In the genomic region with DNA sequence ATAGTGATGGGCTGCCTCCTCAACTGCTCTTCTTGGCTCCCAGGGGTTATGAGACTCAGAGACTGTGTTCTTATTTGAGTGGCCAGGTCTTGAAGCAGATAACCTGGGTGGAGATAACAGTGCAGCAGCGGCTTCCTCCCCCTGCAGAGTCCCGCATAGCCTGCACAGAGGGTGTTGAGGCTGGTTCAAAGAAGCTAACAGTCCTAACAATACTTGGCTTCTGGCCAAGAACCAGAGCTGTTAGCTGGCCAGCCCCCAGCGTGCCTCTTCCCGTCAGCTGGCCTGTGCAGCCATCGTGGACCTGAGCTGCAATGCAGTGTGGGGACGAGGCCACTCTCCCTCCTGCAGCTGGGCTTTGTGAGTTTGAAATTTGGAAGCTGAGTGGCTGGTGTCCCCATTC, we compare ENCODE assay signal across 7 mouse cellular contexts. TPM values are rescaled to one million over a fixed set of nuclear protein-coding genes. Genes with fewer than 3 reads are reported as not detected.
DNase-seq lines count a peak whose midpoint lies in the region; ATAC-seq lines count a peak whose summit lies in the region.

No protein-coding gene starts in this region.

- ATAC-seq in intestine, embryonic 16.5 days, result peak; percentile 85

- WGBS in intestine, embryonic 16.5 days, result 0% methylated on average over 6 of the region's 6 CpGs

- H3K9me3 ChIP-seq in intestine, embryonic 16.5 days (ENCODE audit: control insufficient read depth, low read length), result no peaks in the 10 kb centered on the region

- H3K27ac ChIP-seq in intestine, embryonic 16.5 days (ENCODE audit: low read length), result peak overlapping the region; percentile 68

- DNase-seq in right cerebral cortex, postnatal 10 days (ENCODE audit: low spot score in 2 of 2), result peak; percentile 66 to 67
- no peak for DNase-seq in right cerebral cortex, postnatal 4 days
- peak; percentile 44 for DNase-seq in gastrocnemius, postnatal 25 days
- peak; percentile 87 for DNase-seq in lung, postnatal 10 days
- DNase-seq in thymus, postnatal 36 days, result no peak
- DNase-seq in cerebellum, adult 11-12 months, result no peak

- peaks cover 28% of the 10 kb centered on the region for H3K4me1 ChIP-seq in intestine, embryonic 16.5 days (ENCODE audit: control insufficient read depth, insufficient read depth, low read length)

- no peaks in the 10 kb centered on the region for H3K36me3 ChIP-seq in intestine, embryonic 16.5 days (ENCODE audit: control insufficient read depth, insufficient read depth, low read length)

- H3K4me2 ChIP-seq in intestine, embryonic 16.5 days (ENCODE audit: low read depth, low read length), result no peak overlapping the region

- no peak overlapping the region for H3K4me3 ChIP-seq in intestine, embryonic 16.5 days (ENCODE audit: low read length)

- no peaks in the 10 kb centered on the region for H3K27me3 ChIP-seq in intestine, embryonic 16.5 days (replicated peaks; ENCODE audit: control insufficient read depth, insufficient read depth, low read length)

- no peak overlapping the region; the same call in 1 of the 2 replicates for H3K9ac ChIP-seq in intestine, embryonic 16.5 days (ENCODE audit: low read depth, low read length)

RNA-seq across cellular contexts. Expression of a gene that starts 18.6 kb away (rescaled TPM):
- total RNA-seq in gastrocnemius, postnatal 25 days (2021), result 1 to 10 TPM; 8.2 to 8.7 TPM
- 1.7 and 2.1 TPM in 2 replicates for polyA plus RNA-seq in intestine, embryonic 16.5 days (2015; fragmentation: Nextera tagmentation; extraction: Ambion mirVana)

RNA-seq across cellular contexts. Expression of a gene that starts 25.8 kb away (rescaled TPM):
- 10 to 100 TPM in 1 of 2 experiments, 1 to 10 TPM in 1; 4.8 to 14.4 TPM for total RNA-seq in gastrocnemius, postnatal 25 days (2021)
- polyA plus RNA-seq in intestine, embryonic 16.5 days (2015; fragmentation: Nextera tagmentation; extraction: Ambion mirVana), result 0.12 and 0.22 TPM in 2 replicates

RNA-seq across cellular contexts. Expression of a gene that starts 44.5 kb away (rescaled TPM):
- not detected for total RNA-seq in gastrocnemius, postnatal 25 days (2021)
- 0.11 and 0.16 TPM in 2 replicates for polyA plus RNA-seq in intestine, embryonic 16.5 days (2015; fragmentation: Nextera tagmentation; extraction: Ambion mirVana)

Comparison
In these comparisons a context has a peak if more than half of its experiments do, and no peak if none do; other contexts are left out.
1. DNase-seq: peak in right cerebral cortex, postnatal 10 days (2 of 2), gastrocnemius, postnatal 25 days (single experiment) and lung, postnatal 10 days (single experiment); none in right cerebral cortex, postnatal 4 days (single experiment), thymus, postnatal 36 days (0 of 2) and cerebellum, adult 11-12 months (single experiment).